Mouse (Mus musculus): ENCODE measurements around the gene Pde6d. TPM values are rescaled to one million over a fixed set of nuclear protein-coding genes. Genes with fewer than 3 reads are reported as not detected.

The Pde6d gene
- polyA plus RNA-seq, 1 experiment from 2014 or later, result 128 TPM

- Histone ChIP-seq H3K27ac (replicated peaks) (peak overlapping the region; percentile 90), H3K4me2 (no peak overlapping the region), H3K9ac (replicated peaks) (no peak overlapping the region), H3K4me3 (replicated peaks) (no peak overlapping the region), H3K36me3 (no peaks in the 10 kb centered on the region), H3K27me3 (replicated peaks) (no peaks in the 10 kb centered on the region), H3K4me1 (peaks cover 63% of the 10 kb centered on the region), H3K9me3 (replicated peaks) (no peaks in the 10 kb centered on the region)
- ATAC-seq (ENCODE audit: low FRiP score), result no peak
- WGBS, result 72% methylated on average over 5 of the region's 5 CpGs
Measured at GRCm38 (mm10) chr1:86506420-86506819, 76.0 kb downstream of the Pde6d start.

DNA sequence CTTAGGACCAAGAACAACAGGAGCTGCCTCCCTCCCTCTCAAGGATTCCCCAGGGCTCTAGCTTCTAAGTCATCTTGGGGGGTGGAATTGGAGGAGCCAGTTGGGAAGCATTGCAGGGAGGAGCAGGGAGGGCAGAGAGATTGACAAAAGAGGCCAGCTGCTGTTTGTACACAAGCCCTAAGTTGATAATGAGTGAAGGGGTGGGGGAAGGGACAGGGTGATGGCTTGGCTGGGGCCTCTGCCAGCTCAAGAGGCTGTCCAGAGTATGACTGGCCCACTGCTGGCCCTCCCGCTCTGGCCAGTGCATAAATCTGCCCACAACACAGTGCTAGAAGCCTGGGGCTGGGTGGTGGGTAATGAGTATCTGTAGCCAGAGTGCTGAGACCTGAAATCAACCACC, 77.0 kb downstream of the Pde6d start:
- Histone ChIP-seq H3K27ac (replicated peaks) (peak overlapping the region; percentile 90), H3K9me3 (replicated peaks) (no peaks in the 10 kb centered on the region), H3K4me1 (peaks cover 64% of the 10 kb centered on the region), H3K4me2 (peak overlapping the region; percentile 77), H3K27me3 (replicated peaks) (no peaks in the 10 kb centered on the region), H3K36me3 (no peaks in the 10 kb centered on the region), H3K9ac (replicated peaks) (peak overlapping the region; percentile 63), H3K4me3 (replicated peaks) (peak overlapping the region; percentile 46)
- no peak for ATAC-seq (ENCODE audit: low FRiP score)
- WGBS, result 15% methylated on average over 1 of the region's 1 CpGs

DNA sequence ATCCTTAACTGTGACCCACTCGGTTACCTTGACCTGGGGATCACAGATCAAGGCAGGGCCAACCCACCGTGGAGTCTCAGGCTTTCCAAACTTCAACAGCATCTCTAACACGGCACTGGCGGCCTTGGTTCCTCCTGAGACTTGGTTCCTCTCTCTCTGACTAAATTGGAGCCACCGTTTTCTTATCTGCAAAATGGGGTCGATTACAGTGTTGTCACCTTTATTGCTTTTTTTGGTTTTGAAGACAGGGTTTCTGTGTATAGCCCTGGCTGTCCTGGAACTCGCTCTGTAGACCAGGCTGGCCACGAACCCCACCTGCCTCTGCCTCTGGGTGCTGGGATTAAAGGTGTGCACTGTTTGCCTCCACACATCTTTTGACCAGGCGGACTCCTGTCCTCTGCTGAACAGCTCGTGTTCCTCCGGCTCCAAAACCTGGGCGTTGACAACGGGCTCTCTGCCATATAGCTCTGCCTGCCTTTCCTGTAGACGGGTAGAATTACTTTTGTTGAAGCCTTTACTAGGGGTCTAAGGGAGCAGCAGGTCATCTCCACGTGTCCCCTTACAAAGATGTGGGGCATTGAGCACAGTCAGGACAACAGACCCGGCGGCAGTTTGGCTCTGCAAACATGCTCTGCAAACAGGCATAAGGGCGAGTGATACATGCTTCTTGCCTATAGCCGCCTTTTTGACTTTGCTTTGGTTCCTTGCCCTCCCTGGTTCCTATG, 77.6 kb downstream of the Pde6d start:
- peak overlapping the region; percentile 63 for H3K9ac ChIP-seq (replicated peaks)
- 13% methylated on average over 19 of the region's 19 CpGs for WGBS
- peak overlapping the region; percentile 90 for H3K27ac ChIP-seq (replicated peaks)
- peaks cover 67% of the 10 kb centered on the region for H3K4me1 ChIP-seq
- H3K9me3 ChIP-seq (replicated peaks), result no peaks in the 10 kb centered on the region
- ATAC-seq (ENCODE audit: low FRiP score), result no peak
- no peaks in the 10 kb centered on the region for H3K27me3 ChIP-seq (replicated peaks)
- H3K36me3 ChIP-seq, result no peaks in the 10 kb centered on the region
- H3K4me2 ChIP-seq, result peak overlapping the region; percentile 77
- H3K4me3 ChIP-seq (replicated peaks), result peak overlapping the region; percentile 46

DNA sequence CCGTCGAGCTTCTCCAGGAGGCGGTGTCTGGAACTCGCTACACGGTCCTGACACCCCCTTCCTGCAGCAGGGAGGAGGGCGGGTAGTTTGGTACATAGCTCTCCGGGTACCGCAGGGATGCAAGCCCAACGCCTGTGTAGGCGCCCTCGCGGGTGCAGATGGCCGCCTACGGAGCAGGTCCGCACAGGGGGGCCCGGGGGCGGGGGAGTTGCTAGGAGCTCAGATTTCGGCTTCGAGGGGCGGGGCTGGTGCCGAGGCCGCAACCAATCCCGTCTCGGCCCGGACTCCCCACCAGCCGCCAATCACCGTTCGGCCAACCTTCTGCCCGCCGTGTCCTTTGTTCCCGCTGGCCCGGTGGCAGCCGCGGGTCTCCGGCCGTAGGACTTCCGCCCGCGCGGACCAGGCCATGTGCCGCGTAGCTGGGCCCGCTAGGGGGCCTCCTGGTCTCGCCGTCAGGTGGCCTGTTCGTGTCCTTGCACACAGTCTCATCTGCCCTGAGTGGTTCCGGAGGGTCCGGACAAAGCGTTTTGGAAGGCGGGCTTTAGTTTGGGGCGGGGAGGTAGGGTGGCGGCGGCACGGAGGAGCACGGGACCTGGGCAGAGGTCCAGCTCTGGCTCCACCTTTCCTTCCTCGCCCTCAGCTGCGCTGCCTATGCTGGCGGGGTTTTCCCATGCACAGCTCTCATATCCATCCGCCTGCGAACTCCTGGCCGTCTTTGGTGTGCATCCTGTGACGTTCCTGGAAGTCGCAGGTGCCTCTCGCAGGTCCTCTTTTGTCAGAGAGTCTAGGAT, 78.3 kb downstream of the Pde6d start:
- peak overlapping the region; percentile 63 for H3K9ac ChIP-seq (replicated peaks)
- H3K9me3 ChIP-seq (replicated peaks), result no peaks in the 10 kb centered on the region
- H3K4me1 ChIP-seq, result peaks cover 64% of the 10 kb centered on the region
- peak; percentile 89 for ATAC-seq (ENCODE audit: low FRiP score)
- H3K4me2 ChIP-seq, result peak overlapping the region; percentile 77
- H3K36me3 ChIP-seq, result no peaks in the 10 kb centered on the region
- WGBS, result under 1% methylated on average over 63 of the region's 64 CpGs
- no peaks in the 10 kb centered on the region for H3K27me3 ChIP-seq (replicated peaks)
- peak overlapping the region; percentile 46 for H3K4me3 ChIP-seq (replicated peaks)
- peak overlapping the region; percentile 90 for H3K27ac ChIP-seq (replicated peaks)

- 17% methylated on average over 16 of the region's 16 CpGs for WGBS
- Histone ChIP-seq H3K4me1 (peaks cover 70% of the 10 kb centered on the region), H3K36me3 (no peaks in the 10 kb centered on the region), H3K4me3 (replicated peaks) (peak overlapping the region; percentile 46), H3K9me3 (replicated peaks) (no peaks in the 10 kb centered on the region), H3K27ac (replicated peaks) (peak overlapping the region; percentile 90), H3K9ac (replicated peaks) (peak overlapping the region; percentile 63), H3K4me2 (peak overlapping the region; percentile 77), H3K27me3 (replicated peaks) (no peaks in the 10 kb centered on the region)
- ATAC-seq (ENCODE audit: low FRiP score), result peak; percentile 1
Measured at GRCm38 (mm10) chr1:86503165-86503747, 79.2 kb downstream of the Pde6d start.

DNA sequence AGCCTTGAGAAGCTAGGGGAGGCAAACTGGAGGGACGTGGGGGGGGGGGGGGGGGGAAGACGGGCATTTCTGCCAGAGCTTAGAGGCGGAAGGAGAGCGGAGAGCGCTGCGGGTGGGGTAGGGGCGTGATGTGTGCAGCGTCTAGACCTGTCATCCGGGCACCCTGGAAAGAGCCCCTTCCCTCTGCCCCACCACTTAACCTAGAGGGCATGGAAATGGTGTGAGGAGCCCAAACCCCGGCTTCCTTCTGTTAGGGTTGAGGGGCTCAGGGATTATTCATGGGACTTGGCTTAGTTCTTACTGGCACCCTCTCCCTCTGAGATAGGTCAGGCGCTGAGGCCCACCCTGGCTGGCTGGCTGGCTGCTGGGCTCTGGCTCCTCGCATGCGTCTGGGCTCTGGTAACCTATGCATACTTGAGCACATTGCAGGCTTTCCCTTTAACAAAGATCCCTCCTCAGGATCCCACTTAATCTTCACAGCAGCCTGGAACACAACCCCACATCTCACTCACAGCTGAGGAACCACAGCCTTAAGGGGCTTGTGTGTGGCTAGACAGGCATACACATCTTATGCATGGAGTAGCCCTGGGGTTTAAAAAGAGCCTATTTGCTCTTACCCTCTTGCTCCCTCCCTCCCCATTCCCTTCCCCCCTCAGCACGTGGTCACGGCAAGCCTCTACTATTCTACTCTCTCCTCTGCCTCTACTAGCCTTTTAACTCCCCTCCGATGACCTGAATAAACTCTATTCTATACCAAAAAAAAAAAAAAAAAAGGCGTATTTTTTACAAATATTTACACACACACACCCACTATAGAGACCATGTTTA, 80.0 kb downstream of the Pde6d start:
- H3K36me3 ChIP-seq, result no peaks in the 10 kb centered on the region
- 0 out of 2 replicates have a peak overlapping the region, but pooled peaks have one; percentile 3 for H3K9ac ChIP-seq (replicated peaks)
- no peaks in the 10 kb centered on the region for H3K27me3 ChIP-seq (replicated peaks)
- H3K4me3 ChIP-seq (replicated peaks), result no peak overlapping the region
- peak overlapping the region; percentile 40 for H3K4me2 ChIP-seq
- 20% methylated on average over 16 of the region's 17 CpGs for WGBS
- peak overlapping the region; percentile 77 for H3K27ac ChIP-seq (replicated peaks)
- ATAC-seq (ENCODE audit: low FRiP score), result no peak
- H3K9me3 ChIP-seq (replicated peaks), result no peaks in the 10 kb centered on the region
- H3K4me1 ChIP-seq, result peaks cover 75% of the 10 kb centered on the region

DNA sequence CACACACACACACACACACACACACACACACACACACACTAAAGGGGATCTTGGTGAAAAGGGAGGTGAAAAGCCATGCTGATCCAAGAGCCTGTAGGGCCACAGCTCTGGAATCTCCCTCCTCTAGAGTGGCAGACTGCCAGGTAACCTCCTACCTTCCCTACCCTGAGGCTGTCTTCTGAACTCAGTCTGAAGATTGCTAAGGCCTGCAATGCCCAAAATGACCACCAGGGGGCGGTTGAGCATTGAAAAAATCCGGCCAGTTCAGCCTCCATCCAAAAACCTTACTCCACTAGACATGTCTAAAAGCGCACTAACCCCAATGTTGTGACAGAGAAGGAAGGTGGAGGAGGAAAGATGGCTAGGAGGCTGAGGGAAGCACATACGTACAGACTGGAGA, 80.9 kb downstream of the Pde6d start:
- H3K4me1 ChIP-seq, result peaks cover 76% of the 10 kb centered on the region
- peak overlapping the region; percentile 40 for H3K4me2 ChIP-seq

DNA sequence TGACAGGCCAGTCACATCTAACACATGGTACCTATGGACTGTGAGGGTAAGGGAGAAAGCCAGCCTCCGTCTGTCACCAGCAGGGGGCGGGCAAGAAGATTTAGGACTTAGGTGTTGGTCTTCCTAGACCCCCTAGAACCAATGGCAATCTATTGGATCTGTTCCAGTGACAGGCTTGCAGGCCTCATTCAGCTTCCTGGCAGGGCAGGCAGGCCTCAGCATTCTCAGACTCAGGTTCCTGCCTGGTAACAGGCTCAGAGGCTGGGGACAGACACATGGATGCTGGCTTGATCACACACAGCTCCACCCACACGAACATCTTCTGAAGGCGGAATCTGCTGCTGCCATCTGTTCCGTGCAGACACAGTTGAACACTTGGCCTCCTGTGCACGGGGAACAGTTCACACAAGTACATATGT, 81.3 kb downstream of the Pde6d start:
- no peak for ATAC-seq (ENCODE audit: low FRiP score)
- 26% methylated on average over 6 of the region's 6 CpGs for WGBS
- H3K27ac ChIP-seq (replicated peaks), result peak overlapping the region; percentile 77
- H3K4me3 ChIP-seq (replicated peaks), result no peak overlapping the region
- no peaks in the 10 kb centered on the region for H3K27me3 ChIP-seq (replicated peaks)
- H3K36me3 ChIP-seq, result no peaks in the 10 kb centered on the region
- no peak overlapping the region for H3K4me2 ChIP-seq
- no peaks in the 10 kb centered on the region for H3K9me3 ChIP-seq (replicated peaks)
- peak overlapping the region; percentile 10; the same call in 1 of the 2 replicates for H3K9ac ChIP-seq (replicated peaks)
- peaks cover 72% of the 10 kb centered on the region for H3K4me1 ChIP-seq

More for the DNA sequence above, 80.9 kb downstream of the Pde6d start:
- no peaks in the 10 kb centered on the region for H3K27me3 ChIP-seq (replicated peaks)
- no peaks in the 10 kb centered on the region for H3K9me3 ChIP-seq (replicated peaks)
- no peak overlapping the region for H3K4me3 ChIP-seq (replicated peaks)
- no peaks in the 10 kb centered on the region for H3K36me3 ChIP-seq
- WGBS, result under 1% methylated on average over 4 of the region's 4 CpGs
- ATAC-seq (ENCODE audit: low FRiP score), result no peak
- H3K9ac ChIP-seq (replicated peaks), result 0 out of 2 replicates have a peak overlapping the region, but pooled peaks have one; percentile 10
- peak overlapping the region; percentile 77 for H3K27ac ChIP-seq (replicated peaks)

- no peak for ATAC-seq (ENCODE audit: low FRiP score)
- no peak overlapping the region for H3K9ac ChIP-seq (replicated peaks)
- H3K4me1 ChIP-seq, result peaks cover 69% of the 10 kb centered on the region
- no peak overlapping the region for H3K4me2 ChIP-seq
- H3K9me3 ChIP-seq (replicated peaks), result no peaks in the 10 kb centered on the region
- WGBS, result 70% methylated on average over 4 of the region's 4 CpGs
- peak overlapping the region; percentile 77; the same call in 1 of the 2 replicates for H3K27ac ChIP-seq (replicated peaks)
- no peaks in the 10 kb centered on the region for H3K27me3 ChIP-seq (replicated peaks)
- H3K4me3 ChIP-seq (replicated peaks), result no peak overlapping the region
- no peaks in the 10 kb centered on the region for H3K36me3 ChIP-seq
Measured at GRCm38 (mm10) chr1:86500681-86501080, 81.7 kb downstream of the Pde6d start.

GRCm38 (mm10) chr1:86499903-86500302, 82.5 kb downstream of the Pde6d start:
- ATAC-seq (ENCODE audit: low FRiP score), result no peak
- Histone ChIP-seq H3K9ac (replicated peaks) (no peak overlapping the region), H3K4me3 (replicated peaks) (no peak overlapping the region), H3K27me3 (replicated peaks) (no peaks in the 10 kb centered on the region), H3K27ac (replicated peaks) (no peak overlapping the region), H3K4me1 (peaks cover 61% of the 10 kb centered on the region), H3K4me2 (no peak overlapping the region), H3K36me3 (no peaks in the 10 kb centered on the region), H3K9me3 (replicated peaks) (no peaks in the 10 kb centered on the region)
- 51% methylated on average over 3 of the region's 3 CpGs for WGBS

DNA sequence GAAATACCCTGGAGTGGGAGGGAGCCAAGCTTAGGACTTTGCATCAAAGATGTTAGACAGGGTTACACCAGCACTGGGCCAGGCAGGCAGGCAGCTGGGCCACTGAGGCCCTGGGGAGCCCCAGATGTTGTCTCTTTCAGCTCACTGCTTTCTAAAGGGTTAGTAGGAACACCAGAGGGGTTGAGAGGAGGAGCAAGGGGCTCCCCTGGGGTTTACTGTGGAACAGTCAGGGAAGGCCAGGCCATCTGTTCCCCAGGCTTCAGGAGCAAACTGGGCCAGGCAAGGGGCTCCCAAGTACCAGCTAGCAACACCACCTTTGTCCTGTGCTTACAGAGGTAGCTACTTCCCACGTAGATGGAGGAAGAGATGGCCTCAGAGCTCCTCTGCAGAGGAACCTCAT, 83.8 kb downstream of the Pde6d start:
- H3K4me1 ChIP-seq, result peaks cover 52% of the 10 kb centered on the region
- no peaks in the 10 kb centered on the region for H3K36me3 ChIP-seq
- no peak overlapping the region for H3K4me2 ChIP-seq
- no peak overlapping the region; the same call in 1 of the 2 replicates for H3K9ac ChIP-seq (replicated peaks)
- no peaks in the 10 kb centered on the region for H3K27me3 ChIP-seq (replicated peaks)
- no peak overlapping the region for H3K4me3 ChIP-seq (replicated peaks)
- 38% methylated on average over 1 of the region's 1 CpGs for WGBS
- no peaks in the 10 kb centered on the region for H3K9me3 ChIP-seq (replicated peaks)
- no peak overlapping the region for H3K27ac ChIP-seq (replicated peaks)
- ATAC-seq (ENCODE audit: low FRiP score), result no peak
